Mouse (Mus musculus) MEL (cell line): Measurements from ENCODE around the gene Rfx2. TPM values are rescaled to one million over a fixed set of nuclear protein-coding genes. Genes with fewer than 3 reads are reported as not detected.

Experiments
- DNase-seq: peaks from one replicate; pipeline ENCODE4 v3.0.0; 2011; ENCODE audit warnings: low read depth, low spot score
- H3K27ac ChIP-seq: 2 replicates; pipeline ENCODE4 v1.5.1; 2012; ENCODE audit warnings: low read depth, mild to moderate bottlenecking, control low read depth, low read length, moderate library complexity; ENCODE audit not compliant: control insufficient read depth
- H3K27me3 ChIP-seq, 2 experiments: fragments of 150-350 bp in 1 of 2; sonication (generic) in 1 of 2; 2 replicates each; pipeline ENCODE4 v1.6.1; 2012; ENCODE audit warnings: low read length in 2 of 2, mild to moderate bottlenecking in 2 of 2, improper control_type of control experiment in 1 of 2, moderate library complexity in 1 of 2; ENCODE audit not compliant: insufficient read depth in 2 of 2, control insufficient read depth in 1 of 2
- H3K36me3 ChIP-seq, 2 experiments: 2 replicates each; pipeline ENCODE4 v1.6.1; 2012 to 2014; ENCODE audit warnings: low read length in 2 of 2, improper control_type of control experiment in 1 of 2, inconsistent platforms in 1 of 2, mild to moderate bottlenecking in 1 of 2; ENCODE audit not compliant: insufficient read depth in 2 of 2, control insufficient read depth in 1 of 2
- H3K4me1 ChIP-seq, 2 experiments: fragments of 150-350 bp in 1 of 2; sonication (generic) in 1 of 2; 2 replicates each; pipeline ENCODE4 v1.6.1; 2012; ENCODE audit warnings: low read length in 2 of 2, improper control_type of control experiment in 1 of 2, mild to moderate bottlenecking in 1 of 2; ENCODE audit not compliant: insufficient read depth in 2 of 2, control insufficient read depth in 1 of 2
- H3K4me3 ChIP-seq, 2 experiments: fragments of 150-350 bp in 1 of 2; sonication (generic) in 1 of 2; 2 replicates each; pipeline ENCODE4 v1.5.1; 2012; ENCODE audit warnings: low read depth in 2 of 2, low read length in 2 of 2, mild to moderate bottlenecking in 2 of 2, moderate library complexity in 2 of 2, control low read depth in 1 of 2, improper control_type of control experiment in 1 of 2; ENCODE audit not compliant: control insufficient read depth in 1 of 2, insufficient read depth in 1 of 2
- H3K79me2 ChIP-seq: 2 replicates; pipeline ENCODE4 v1.6.1; 2012; ENCODE audit warnings: mild to moderate bottlenecking, low read length, moderate library complexity; ENCODE audit not compliant: control insufficient read depth, poor library complexity, insufficient read depth
- H3K9ac ChIP-seq: 2 replicates; pipeline ENCODE4 v1.6.1; 2012; ENCODE audit warnings: low read depth, mild to moderate bottlenecking, control low read depth, low read length, moderate library complexity; ENCODE audit not compliant: control insufficient read depth, poor library complexity, severe bottlenecking
- H3K9me3 ChIP-seq: fragments of 150-350 bp; sonication (generic); replicated peaks from 2 replicates; pipeline ENCODE4 v1.6.1; 2012; ENCODE audit warnings: mild to moderate bottlenecking, low read length, improper control_type of control experiment, moderate library complexity; ENCODE audit not compliant: insufficient read depth
- BHLHE40 ChIP-seq: IDR thresholded peaks from 2 replicates; pipeline ENCODE4 v1.6.1; 2012; ENCODE audit warnings: low read depth, mild to moderate bottlenecking, inconsistent platforms, low read length, improper control_type of control experiment, borderline replicate concordance
- CHD1 ChIP-seq: IDR thresholded peaks from 2 replicates; pipeline ENCODE4 v1.6.1; 2012; ENCODE audit warnings: low read depth, mild to moderate bottlenecking, inconsistent platforms, low read length, improper control_type of control experiment
- CHD2 ChIP-seq: IDR thresholded peaks from 2 replicates; pipeline ENCODE4 v1.6.1; 2011; ENCODE audit warnings: low read length, improper control_type of control experiment
- CTCF ChIP-seq, 3 experiments: IDR thresholded peaks in 2 of 3; conservative IDR thresholded peaks in 1 of 3; 2 replicates each; pipeline ENCODE4 v1.5.1; 2011 to 2012; ENCODE audit warnings: low read length in 3 of 3, low read depth in 2 of 3, mild to moderate bottlenecking in 2 of 3, improper control_type of control experiment in 1 of 3, inconsistent platforms in 1 of 3, mixed read lengths in 1 of 3, moderate library complexity in 1 of 3; ENCODE audit not compliant: control insufficient read depth in 1 of 3, insufficient read depth in 1 of 3, poor library complexity in 1 of 3, severe bottlenecking in 1 of 3
- EP300 ChIP-seq, 2 experiments: IDR thresholded peaks; 2 replicates each; pipeline ENCODE4 v1.6.1; 2011; ENCODE audit warnings: improper control_type of control experiment in 2 of 2, low read length in 2 of 2, low read depth in 1 of 2, mild to moderate bottlenecking in 1 of 2
- ETS1 ChIP-seq: IDR thresholded peaks from 2 replicates; pipeline ENCODE4 v1.6.1; 2012; ENCODE audit warnings: low read depth, mild to moderate bottlenecking, inconsistent platforms, low read length, improper control_type of control experiment, moderate library complexity
- GABPA ChIP-seq: IDR thresholded peaks from 2 replicates; pipeline ENCODE4 v1.6.1; 2012; ENCODE audit warnings: low read depth, mild to moderate bottlenecking, inconsistent platforms, low read length, improper control_type of control experiment, moderate library complexity
- GATA1 ChIP-seq: IDR thresholded peaks from 2 replicates; pipeline ENCODE4 v1.6.1; 2011; ENCODE audit warnings: low read depth, low read length, improper control_type of control experiment
- HCFC1 ChIP-seq: IDR thresholded peaks from 2 replicates; pipeline ENCODE4 v1.6.1; 2012; ENCODE audit warnings: low read depth, mild to moderate bottlenecking, inconsistent platforms, low read length, improper control_type of control experiment, moderate library complexity
- JUND ChIP-seq: IDR thresholded peaks from 2 replicates; pipeline ENCODE4 v1.6.1; 2011; ENCODE audit warnings: low read depth, mild to moderate bottlenecking, improper control_type of control experiment, low read length
- KAT2A ChIP-seq: conservative IDR thresholded peaks from 2 replicates; pipeline ENCODE4 v1.6.1; 2012; ENCODE audit warnings: low read depth, low read length, improper control_type of control experiment, inconsistent platforms
- MAFK ChIP-seq: IDR thresholded peaks from 2 replicates; pipeline ENCODE4 v1.6.1; 2011; ENCODE audit warnings: low read depth, mild to moderate bottlenecking, low read length, improper control_type of control experiment, borderline replicate concordance
- MAZ ChIP-seq: IDR thresholded peaks from 2 replicates; pipeline ENCODE4 v1.6.1; 2012; ENCODE audit warnings: low read depth, mild to moderate bottlenecking, inconsistent platforms, low read length, improper control_type of control experiment
- MEF2A ChIP-seq: IDR thresholded peaks from 2 replicates; pipeline ENCODE4 v1.6.1; 2014; ENCODE audit warnings: low read depth, mild to moderate bottlenecking, inconsistent platforms, low read length, improper control_type of control experiment; ENCODE audit not compliant: poor library complexity, insufficient replicate concordance, severe bottlenecking; ENCODE audit errors: extremely low read depth
- MYB ChIP-seq: IDR thresholded peaks from 2 replicates; pipeline ENCODE4 v1.6.1; 2011; ENCODE audit warnings: mild to moderate bottlenecking, low read depth, low read length, improper control_type of control experiment
- NELFE ChIP-seq: IDR thresholded peaks from 2 replicates; pipeline ENCODE4 v1.6.1; 2011; ENCODE audit warnings: low read depth, low read length, improper control_type of control experiment
- NRF1 ChIP-seq: IDR thresholded peaks from 2 replicates; pipeline ENCODE4 v1.6.1; 2014; ENCODE audit warnings: low read depth, mild to moderate bottlenecking, inconsistent platforms, low read length, improper control_type of control experiment, moderate library complexity; ENCODE audit not compliant: poor library complexity, insufficient read depth, severe bottlenecking
- POLR2A ChIP-seq, 2 experiments: IDR thresholded peaks; 2 replicates each; pipeline ENCODE4 v1.6.1; 2011 to 2012; ENCODE audit warnings: low read length in 2 of 2, mild to moderate bottlenecking in 2 of 2, control low read depth in 1 of 2, improper control_type of control experiment in 1 of 2, low read depth in 1 of 2, moderate library complexity in 1 of 2; ENCODE audit not compliant: control insufficient read depth in 1 of 2, insufficient read depth in 1 of 2, poor library complexity in 1 of 2
- POLR2AphosphoS5 ChIP-seq: IDR thresholded peaks from 2 replicates; pipeline ENCODE4 v1.6.1; 2012; ENCODE audit warnings: low read depth, borderline replicate concordance, mild to moderate bottlenecking, inconsistent platforms, low read length, moderate library complexity, mixed read lengths
- SIN3A ChIP-seq: IDR thresholded peaks from 2 replicates; pipeline ENCODE4 v1.6.1; 2012; ENCODE audit warnings: low read length, improper control_type of control experiment, inconsistent platforms
- SMC3 ChIP-seq: IDR thresholded peaks from 2 replicates; pipeline ENCODE4 v1.6.1; 2011; ENCODE audit warnings: low read depth, low read length, improper control_type of control experiment
- TAL1 ChIP-seq: IDR thresholded peaks from 2 replicates; pipeline ENCODE4 v1.6.1; 2012; ENCODE audit warnings: mild to moderate bottlenecking, inconsistent platforms, low read length, moderate library complexity, mixed read lengths
- TBP ChIP-seq: IDR thresholded peaks from 2 replicates; pipeline ENCODE4 v1.8.0; 2011; ENCODE audit warnings: low read depth, low read length, improper control_type of control experiment
- TCF12 ChIP-seq: IDR thresholded peaks from 2 replicates; pipeline ENCODE4 v1.6.1; 2014; ENCODE audit warnings: low read depth, mild to moderate bottlenecking, inconsistent platforms, low read length, improper control_type of control experiment, moderate library complexity
- UBTF ChIP-seq: IDR thresholded peaks from 2 replicates; pipeline ENCODE4 v1.6.1; 2012; ENCODE audit warnings: low read depth, mild to moderate bottlenecking, inconsistent platforms, low read length, improper control_type of control experiment, moderate library complexity, borderline replicate concordance; ENCODE audit not compliant: insufficient read depth
- USF1 ChIP-seq: IDR thresholded peaks from 2 replicates; pipeline ENCODE4 v1.6.1; 2014; ENCODE audit warnings: low read depth, mild to moderate bottlenecking, inconsistent platforms, low read length, improper control_type of control experiment, moderate library complexity
- USF2 ChIP-seq, 2 experiments: IDR thresholded peaks; 2 replicates each; pipeline ENCODE4 v1.6.1; 2011 to 2012; ENCODE audit warnings: improper control_type of control experiment in 2 of 2, low read length in 2 of 2, borderline replicate concordance in 1 of 2, inconsistent platforms in 1 of 2, low read depth in 1 of 2, mild to moderate bottlenecking in 1 of 2; ENCODE audit not compliant: insufficient read depth in 1 of 2
- ZC3H11A ChIP-seq: IDR thresholded peaks from 2 replicates; pipeline ENCODE4 v1.6.1; 2012; ENCODE audit warnings: low read depth, mild to moderate bottlenecking, inconsistent platforms, low read length, improper control_type of control experiment
- ZKSCAN1 ChIP-seq: IDR thresholded peaks from 2 replicates; pipeline ENCODE4 v1.6.1; 2012; ENCODE audit warnings: low read depth, mild to moderate bottlenecking, inconsistent platforms, low read length, improper control_type of control experiment, moderate library complexity
- ZNF384 ChIP-seq: IDR thresholded peaks from 2 replicates; pipeline ENCODE4 v1.6.1; 2012; ENCODE audit warnings: low read depth, mild to moderate bottlenecking, inconsistent platforms, low read length, improper control_type of control experiment
- polyA plus RNA-seq, 2 experiments: library from polyadenylated mRNA; stranded (reverse) in 1 of 2; unstranded in 1 of 2; fragments of >175 nt in 1 of 2; fragments of >200 nt in 1 of 2; gene quantifications; 2 replicates each; pipeline versions ENCODE4 v1.2.1 to v1.2.4; 2012; ENCODE audit warnings: low replicate concordance in 2 of 2, low read depth in 1 of 2; ENCODE audit not compliant: insufficient read length in 2 of 2, insufficient read depth in 1 of 2, missing spikeins in 1 of 2
- total RNA-seq: library from RNA; depleted of rRNA; stranded (reverse); fragments of 300-350 nt; gene quantifications from 2 replicates; pipeline ENCODE4 v1.2.3, GENCODE M21; 2012

The Rfx2 gene
- total and polyA plus RNA-seq, 3 experiments = 7.5 to 29.2 TPM; not detected in 1

GRCm38 (mm10) chr17:56762769-56763731 is 67.8 kb downstream of the Rfx2 start (continued):
- TF ChIP-seq UBTF (no peak), POLR2AphosphoS5 (0 out of 2 replicates have a peak, but pooled peaks have one; percentile 52), ZNF384 (0 out of 2 replicates have a peak, but pooled peaks have one; percentile 8), USF2 (IDR thresholded peaks at IDR 0.05; ENCODE audit: borderline replicate concordance in 1 of 2, insufficient read depth in 1 of 2, low read depth in 1 of 2, low read length in 2 of 2) (no peak)

DNA sequence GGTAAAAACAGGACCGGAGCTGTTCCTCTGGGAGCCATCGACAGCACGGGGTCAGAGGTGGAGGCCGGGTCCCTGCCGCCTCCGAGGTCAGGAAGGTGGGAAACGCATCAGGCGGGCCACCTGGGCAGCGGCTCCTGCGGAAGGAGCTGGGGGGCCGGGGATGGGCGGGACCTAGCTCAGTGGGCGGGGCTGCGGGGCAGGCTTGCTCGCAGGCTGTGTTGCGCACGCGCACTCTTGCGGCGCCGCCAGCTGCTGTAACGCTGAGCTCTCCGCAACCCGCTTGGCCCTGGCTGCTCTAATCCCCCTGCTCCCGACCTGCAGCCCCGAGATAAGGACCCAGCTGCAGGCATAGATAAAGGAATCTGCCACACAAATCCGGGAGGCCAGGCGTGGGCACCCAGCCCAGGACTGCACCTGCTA is 68.8 kb downstream of the Rfx2 start:
- peaks cover 14% of the 10 kb centered on the region for H3K79me2 ChIP-seq
- H3K36me3 ChIP-seq = peaks cover 0 to 12% of the 10 kb centered on the region in 2 experiments; a peak in 2 of 4 replicates
- peak; percentile 98 for DNase-seq
- no peaks in the 10 kb centered on the region for H3K27me3 ChIP-seq
- H3K4me1 ChIP-seq = peaks cover 0 to 31% of the 10 kb centered on the region in 2 experiments; a peak in 3 of 4 replicates
- no peaks in the 10 kb centered on the region for H3K9me3 ChIP-seq
- H3K9ac ChIP-seq = peak overlapping the region; percentile 65
- H3K27ac ChIP-seq = peak overlapping the region; percentile 42; the same call in 1 of the 2 replicates
- H3K4me3 ChIP-seq = peak overlapping the region; percentile 59 to 62
- no peak for TF ChIP-seq CHD2
- TF ChIP-seq NELFE = peak; percentile 30; the same call in 1 of the 2 replicates
- TF ChIP-seq HCFC1 = no peak
- peak; percentile 95 for TF ChIP-seq GATA1
- TF ChIP-seq USF1 = no peak
- peak; percentile 21 to 36; a peak in 2 of 4 replicates for TF ChIP-seq POLR2A (IDR thresholded peaks at IDR 0.05; ENCODE audit: control insufficient read depth in 1 of 2, insufficient read depth in 1 of 2, low read depth in 1 of 2, low read length in 2 of 2, poor library complexity in 1 of 2)
- no peak for TF ChIP-seq USF2 (IDR thresholded peaks at IDR 0.05; ENCODE audit: borderline replicate concordance in 1 of 2, insufficient read depth in 1 of 2, low read depth in 1 of 2, low read length in 2 of 2)
- TF ChIP-seq GABPA = no peak
- no peak for TF ChIP-seq ZKSCAN1
- TF ChIP-seq TBP = no peak; the same call in 1 of the 2 replicates
- TF ChIP-seq SIN3A = peak; percentile 58; the same call in 1 of the 2 replicates
- peak; percentile 90 for TF ChIP-seq NRF1
- no peak; the same call in 1 of the 2 replicates for TF ChIP-seq KAT2A
- no peak for TF ChIP-seq ZC3H11A
- no peak for TF ChIP-seq CHD1
- peak; percentile 86 to 98 for TF ChIP-seq EP300 (IDR thresholded peaks at IDR 0.05; ENCODE audit: low read depth in 1 of 2, low read length in 2 of 2)
- peak; percentile 76; the same call in 1 of the 2 replicates for TF ChIP-seq MAZ
- no peak for TF ChIP-seq JUND
- TF ChIP-seq BHLHE40 = peak; percentile 63
- peak; percentile 95 for TF ChIP-seq TAL1
- peak; percentile 52; the same call in 1 of the 2 replicates for TF ChIP-seq MEF2A
- TF ChIP-seq POLR2AphosphoS5 = no peak
- TF ChIP-seq MAFK = peak; percentile 53; the same call in 1 of the 2 replicates
- no peak for TF ChIP-seq ZNF384
- TF ChIP-seq UBTF = no peak
- peak; percentile 51; the same call in 1 of the 2 replicates for TF ChIP-seq MYB
- TF ChIP-seq TCF12 = peak; percentile 100
- no peak for TF ChIP-seq CTCF (IDR thresholded peaks at IDR 0.05 in 2 of 3, conservative IDR thresholded peaks at IDR 0.05 in 1 of 3; ENCODE audit: control insufficient read depth in 1 of 3, insufficient read depth in 1 of 3, low read depth in 2 of 3, low read length in 3 of 3, poor library complexity in 1 of 3, severe bottlenecking in 1 of 3)
- no peak for TF ChIP-seq SMC3
- TF ChIP-seq ETS1 = peak; percentile 98
